Mouse (Mus musculus): Measurements from ENCODE around the gene Golga5.

DNA sequence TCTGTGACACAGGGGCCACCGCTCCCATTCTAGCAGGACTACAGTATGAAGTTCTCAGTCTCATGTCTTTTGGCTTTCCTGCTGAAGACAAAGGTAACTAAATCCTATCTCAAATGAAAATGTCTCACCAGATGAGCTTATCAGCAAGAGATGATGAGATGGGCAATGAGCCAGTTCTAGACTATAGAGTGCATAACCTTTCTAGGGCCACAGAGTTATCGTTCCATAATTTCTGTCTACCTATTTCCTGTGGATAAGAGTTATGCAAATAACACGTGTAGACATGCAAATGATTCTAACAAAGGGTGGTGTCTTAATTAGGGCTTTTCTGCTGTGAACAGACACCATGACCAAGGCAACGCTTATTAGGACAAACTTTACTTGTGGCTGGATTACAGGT, 34.8 kb upstream of the Golga5 start:
- no peak for TF ChIP-seq POLR2A (IDR thresholded peaks at IDR 0.05; ENCODE audit: control insufficient read depth, low read depth, low read length)
- no peak for TF ChIP-seq CTCF (IDR thresholded peaks at IDR 0.05; ENCODE audit: control insufficient read depth, insufficient read depth, insufficient replicate concordance, low read depth, low read length)
